Mouse (Mus musculus): ENCODE measurements at regions not wholly inside any gene's neighbourhood (a gene's known extent, or its start where the extent isn't known, plus 50 kb on each side); places are given as distances from the start of the nearest gene placed in this dataset.

DNA sequence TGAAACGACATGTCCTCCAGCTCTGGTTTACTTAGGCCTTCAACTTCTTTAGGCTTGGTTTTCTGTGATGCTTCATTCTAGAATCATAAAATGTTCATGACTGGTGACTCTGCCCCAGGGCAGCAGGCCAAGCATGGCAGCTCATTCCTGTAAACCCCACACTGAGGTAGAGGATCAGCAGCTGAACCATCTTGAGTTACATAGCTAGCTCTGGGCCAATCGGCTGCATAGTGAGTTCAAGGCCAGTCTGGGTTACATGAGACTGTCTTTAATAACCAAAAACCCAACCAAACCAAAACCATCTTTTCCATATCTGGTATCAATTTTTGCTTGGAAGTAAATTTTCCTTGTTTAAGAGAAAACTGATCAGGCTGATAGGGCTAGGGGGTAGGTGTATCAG lies 57.8 kb upstream of the Myl10 start:
- no peak for TF ChIP-seq CTCF (IDR thresholded peaks at IDR 0.05; ENCODE audit: low read depth)
- no peak for DNase-seq
- H3K27ac ChIP-seq (ENCODE audit: low read depth, low read length): no peak overlapping the region
- H3K4me3 ChIP-seq (ENCODE audit: low read depth, low read length): no peak overlapping the region
- H3K4me2 ChIP-seq (ENCODE audit: low read depth): no peak overlapping the region
- 91% methylated on average over 2 of the region's 2 CpGs for WGBS
- H3K9ac ChIP-seq: no peak overlapping the region
- H3K9me3 ChIP-seq (ENCODE audit: low read length): no peaks in the 10 kb centered on the region
- no peaks in the 10 kb centered on the region; the same call in 1 of the 2 replicates for H3K27me3 ChIP-seq (ENCODE audit: insufficient read depth, low read length)
- H3K4me1 ChIP-seq (ENCODE audit: insufficient read depth): peaks cover 3% of the 10 kb centered on the region; the same call in 1 of the 2 replicates
- no peaks in the 10 kb centered on the region for H3K36me3 ChIP-seq (ENCODE audit: insufficient read depth)
- no peak for ATAC-seq

GRCm38 (mm10) chr5:136636476-136636875 lies 56.5 kb upstream of the Myl10 start:
- ATAC-seq: no peak
- no peak for TF ChIP-seq CTCF (IDR thresholded peaks at IDR 0.05; ENCODE audit: low read depth)
- Histone ChIP-seq H3K4me1 (ENCODE audit: insufficient read depth) (peaks cover 3% of the 10 kb centered on the region; the same call in 1 of the 2 replicates), H3K9ac (no peak overlapping the region), H3K4me3 (ENCODE audit: low read depth, low read length) (no peak overlapping the region), H3K4me2 (ENCODE audit: low read depth) (no peak overlapping the region), H3K9me3 (ENCODE audit: low read length) (no peaks in the 10 kb centered on the region), H3K36me3 (ENCODE audit: insufficient read depth) (no peaks in the 10 kb centered on the region), H3K27ac (ENCODE audit: low read depth, low read length) (no peak overlapping the region), H3K27me3 (ENCODE audit: insufficient read depth, low read length) (no peaks in the 10 kb centered on the region; the same call in 1 of the 2 replicates)
- DNase-seq: no peak
- 50% methylated on average over 1 of the region's 1 CpGs for WGBS

DNA sequence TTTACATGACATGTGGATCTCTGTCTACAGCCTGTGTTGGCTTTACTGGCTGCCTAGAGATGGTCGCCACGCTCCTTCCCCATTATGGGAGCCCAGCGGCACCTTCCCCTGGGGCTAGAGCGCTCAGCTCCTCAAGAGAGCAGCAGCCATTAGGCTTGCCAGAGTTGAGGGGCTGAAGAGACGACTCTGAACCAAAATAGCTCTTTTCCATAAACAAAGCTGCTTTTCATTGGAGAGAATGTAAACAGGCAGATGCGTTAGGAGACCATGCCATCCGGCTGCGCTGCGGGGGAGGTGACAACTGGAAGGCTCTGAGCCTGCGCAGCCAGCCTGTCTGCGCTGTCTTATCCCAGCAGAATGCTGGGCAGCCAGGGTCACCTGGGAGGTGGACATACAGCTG lies 55.1 kb upstream of the Myl10 start:
- no peaks in the 10 kb centered on the region; the same call in 1 of the 2 replicates for H3K27me3 ChIP-seq (ENCODE audit: insufficient read depth, low read length)
- WGBS: 42% methylated on average over 11 of the region's 11 CpGs
- no peak for TF ChIP-seq CTCF (IDR thresholded peaks at IDR 0.05; ENCODE audit: low read depth)
- peak; percentile 69 for DNase-seq
- no peak overlapping the region for H3K4me3 ChIP-seq (ENCODE audit: low read depth, low read length)
- peak; percentile 58 for ATAC-seq
- no peak overlapping the region; the same call in 1 of the 2 replicates for H3K27ac ChIP-seq (ENCODE audit: low read depth, low read length)
- no peak overlapping the region for H3K9ac ChIP-seq
- H3K36me3 ChIP-seq (ENCODE audit: insufficient read depth): no peaks in the 10 kb centered on the region
- no peaks in the 10 kb centered on the region for H3K9me3 ChIP-seq (ENCODE audit: low read length)
- peaks cover 3% of the 10 kb centered on the region; the same call in 1 of the 2 replicates for H3K4me1 ChIP-seq (ENCODE audit: insufficient read depth)
- no peak overlapping the region for H3K4me2 ChIP-seq (ENCODE audit: low read depth)

GRCm38 (mm10) chr5:136640871-136641619 lies 51.9 kb upstream of the Myl10 start:
- no peaks in the 10 kb centered on the region; the same call in 1 of the 2 replicates for H3K27me3 ChIP-seq (ENCODE audit: insufficient read depth, low read length)
- 93% methylated on average over 4 of the region's 5 CpGs for WGBS
- H3K4me3 ChIP-seq (ENCODE audit: low read depth, low read length): no peak overlapping the region
- DNase-seq: no peak
- H3K4me2 ChIP-seq (ENCODE audit: low read depth): no peak overlapping the region
- ATAC-seq: no peak
- no peak for TF ChIP-seq CTCF (IDR thresholded peaks at IDR 0.05; ENCODE audit: low read depth)
- peaks cover 3% of the 10 kb centered on the region; the same call in 1 of the 2 replicates for H3K4me1 ChIP-seq (ENCODE audit: insufficient read depth)
- H3K9me3 ChIP-seq (ENCODE audit: low read length): no peaks in the 10 kb centered on the region
- no peaks in the 10 kb centered on the region for H3K36me3 ChIP-seq (ENCODE audit: insufficient read depth)
- no peak overlapping the region for H3K27ac ChIP-seq (ENCODE audit: low read depth, low read length)
- H3K9ac ChIP-seq: no peak overlapping the region

- TF ChIP-seq CTCF (IDR thresholded peaks at IDR 0.05; ENCODE audit: low read depth): no peak
- Histone ChIP-seq H3K4me3 (ENCODE audit: low read depth, low read length) (no peak overlapping the region), H3K9me3 (ENCODE audit: low read length) (no peaks in the 10 kb centered on the region), H3K27me3 (ENCODE audit: insufficient read depth, low read length) (no peaks in the 10 kb centered on the region; the same call in 1 of the 2 replicates), H3K4me2 (ENCODE audit: low read depth) (no peak overlapping the region), H3K27ac (ENCODE audit: low read depth, low read length) (no peak overlapping the region), H3K4me1 (ENCODE audit: insufficient read depth) (peaks cover 3% of the 10 kb centered on the region; the same call in 1 of the 2 replicates), H3K36me3 (ENCODE audit: insufficient read depth) (no peaks in the 10 kb centered on the region), H3K9ac (no peak overlapping the region)
- ATAC-seq (no peak), DNase-seq (no peak)
- WGBS: 84% methylated on average over 13 of the region's 13 CpGs
Observed at GRCm38 (mm10) chr5:136642208-136642607, 50.7 kb upstream of the Myl10 start.
